Mouse (Mus musculus): ENCODE results near the gene Myh10. TPM values are rescaled to one million over a fixed set of nuclear protein-coding genes. Genes with fewer than 3 reads are reported as not detected.

Gene Myh10
- total RNA-seq (2021) = 100 to 1,000 TPM; 248 to 255 TPM

GRCm38 (mm10) chr11:68691321-68692009, at the start of gene Myh10:
Gene Myh10 (plus strand): TSS chr11:68691559.
- intact Hi-C loops (cut with DNase I) = loop anchor here (5.0 to 10.0 kb wide), 3 partner anchors 109 to 207 kb away; no protein-coding TSS in a partner anchor

DNA sequence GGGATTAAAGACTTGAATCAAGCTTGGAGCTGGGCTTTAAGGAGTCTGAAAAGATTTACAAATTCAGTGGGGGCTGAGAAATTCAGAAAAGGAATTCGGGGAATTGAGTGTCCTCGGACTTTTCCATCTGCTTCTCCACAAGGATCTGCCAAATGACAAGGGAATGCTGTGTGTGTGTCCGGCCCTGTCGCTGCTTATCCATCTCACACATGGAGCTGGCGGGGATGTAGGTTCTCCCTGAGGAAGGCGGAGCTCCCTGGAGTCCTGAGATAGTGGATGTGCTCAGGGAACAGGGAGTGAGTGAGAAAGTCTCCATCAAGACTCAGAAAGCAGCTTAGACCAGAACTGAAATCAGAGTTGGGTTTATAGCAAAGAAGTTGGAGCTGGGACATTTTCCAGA, 46.6 kb upstream of the Myh10 start:
- intact Hi-C loops (cut with DNase I) = no loop called here
- no peak for DNase-seq

More at GRCm38 (mm10) chr11:68691321-68692009, at the start of gene Myh10:
- DNase-seq = peak; percentile 100

DNA sequence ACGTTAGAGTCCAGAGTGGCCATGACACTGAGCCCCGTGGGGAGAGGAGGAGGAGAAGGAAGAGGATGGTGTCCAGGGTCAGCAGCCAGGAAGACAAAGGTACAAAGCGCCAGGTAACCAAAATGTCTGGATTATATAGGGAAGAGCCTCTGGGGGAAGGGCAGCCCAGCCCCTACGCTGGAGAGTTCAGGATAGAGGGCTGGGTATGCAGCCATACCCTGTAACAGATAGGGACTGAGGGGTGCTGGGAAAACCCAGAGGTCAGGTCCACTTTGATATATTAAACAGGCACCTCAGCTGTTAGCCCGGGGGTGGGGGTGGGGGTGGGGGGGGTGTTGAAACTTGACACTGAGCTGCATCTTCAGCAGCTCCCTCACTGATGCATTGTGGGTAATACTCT, 43.6 kb upstream of the Myh10 start:
- intact Hi-C loops (cut with DNase I) = no loop called here
- no peak for DNase-seq

GRCm38 (mm10) chr11:68648385-68649148, 42.8 kb upstream of the Myh10 start:
- intact Hi-C loops (cut with DNase I) = no loop called here
- DNase-seq = no peak

GRCm38 (mm10) chr11:68651518-68651917, 39.8 kb upstream of the Myh10 start:
- intact Hi-C loops (cut with DNase I) = no loop called here
- no peak for DNase-seq

DNA sequence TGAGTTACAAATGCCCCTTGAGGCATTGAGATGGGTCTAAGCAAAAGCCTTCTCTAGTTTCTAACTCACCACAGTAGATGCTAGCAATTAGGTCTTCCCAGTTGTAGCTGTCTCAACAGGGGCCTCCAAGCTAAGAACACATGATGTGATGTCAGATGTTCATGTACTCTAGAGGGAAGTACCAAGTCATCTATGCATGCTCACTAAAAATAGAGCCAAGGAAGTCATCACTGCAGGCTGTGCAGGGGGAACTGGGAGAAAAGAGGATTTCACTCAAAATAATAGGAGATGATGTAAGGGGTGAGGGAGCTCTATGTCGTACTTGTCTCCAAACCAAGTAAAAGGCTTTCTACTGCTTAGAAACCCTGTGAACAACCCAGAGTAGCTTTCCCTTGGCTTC, 35.8 kb upstream of the Myh10 start:
- intact Hi-C loops (cut with DNase I) = no loop called here
- no peak for DNase-seq

GRCm38 (mm10) chr11:68656887-68657685, 34.3 kb upstream of the Myh10 start:
- intact Hi-C loops (cut with DNase I) = no loop called here
- DNase-seq = no peak

GRCm38 (mm10) chr11:68657811-68658210, 33.5 kb upstream of the Myh10 start:
- intact Hi-C loops (cut with DNase I) = no loop called here
- peak; percentile 48 for DNase-seq

- no peak for DNase-seq
- intact Hi-C loops (cut with DNase I) = no loop called here
Measured at GRCm38 (mm10) chr11:68665331-68665730, 26.0 kb upstream of the Myh10 start.

GRCm38 (mm10) chr11:68666210-68666609, 25.1 kb upstream of the Myh10 start:
- no peak for DNase-seq
- intact Hi-C loops (cut with DNase I) = no loop called here

DNA sequence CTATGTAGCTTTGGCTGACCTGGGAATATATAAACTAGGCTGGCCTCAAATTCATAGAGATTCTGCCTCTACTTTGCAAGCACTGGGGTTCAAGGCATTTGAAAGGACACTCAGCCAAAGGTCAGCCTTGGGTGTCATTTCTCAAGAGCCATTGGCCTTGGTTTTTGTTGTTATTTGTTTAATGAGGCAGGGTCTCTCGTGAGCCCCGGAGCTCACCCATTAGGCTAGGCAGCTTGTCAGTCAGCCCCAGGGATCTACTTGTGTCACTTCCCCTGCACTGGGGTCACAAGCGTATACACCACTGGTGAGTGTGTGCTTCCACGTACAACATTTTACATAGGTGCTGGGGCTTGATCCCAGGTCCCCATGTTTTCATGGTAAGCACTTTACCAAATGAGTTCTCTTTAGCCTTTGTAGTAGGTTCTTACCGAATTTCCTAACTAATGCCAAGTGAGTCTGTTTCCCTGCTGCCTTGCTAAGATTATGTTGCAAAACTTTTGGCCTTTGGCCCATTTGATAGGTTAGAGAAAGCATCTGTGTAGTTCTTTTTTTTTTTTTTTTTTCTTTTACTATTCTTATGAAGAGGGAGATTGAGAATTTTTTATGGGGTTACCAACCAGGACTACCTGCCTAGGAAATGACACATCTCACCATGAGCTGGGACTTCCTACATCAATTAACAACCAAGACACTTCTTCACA, 18.9 kb upstream of the Myh10 start:
- DNase-seq = no peak
- intact Hi-C loops (cut with DNase I) = no loop called here

DNA sequence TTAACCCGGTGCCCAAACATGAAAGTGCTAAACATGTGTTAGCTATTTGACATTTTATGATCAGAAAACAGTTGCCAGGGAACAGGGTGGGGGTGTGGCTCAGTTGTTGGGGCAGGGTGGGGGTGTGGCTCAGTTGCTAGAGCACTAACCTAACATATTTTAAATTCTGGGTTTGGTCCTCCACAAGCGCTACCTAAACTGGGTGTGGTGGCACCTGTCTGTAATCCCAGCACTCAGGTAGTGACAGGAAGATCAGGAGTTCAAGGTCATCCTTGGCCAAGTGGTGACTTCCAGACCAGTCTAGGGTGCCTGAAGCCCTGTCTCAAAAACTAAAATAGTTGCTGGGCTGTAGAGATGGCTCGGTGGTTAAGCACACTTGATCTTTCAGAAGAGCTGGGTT, 17.3 kb upstream of the Myh10 start:
- DNase-seq = no peak
- intact Hi-C loops (cut with DNase I) = no loop called here

DNA sequence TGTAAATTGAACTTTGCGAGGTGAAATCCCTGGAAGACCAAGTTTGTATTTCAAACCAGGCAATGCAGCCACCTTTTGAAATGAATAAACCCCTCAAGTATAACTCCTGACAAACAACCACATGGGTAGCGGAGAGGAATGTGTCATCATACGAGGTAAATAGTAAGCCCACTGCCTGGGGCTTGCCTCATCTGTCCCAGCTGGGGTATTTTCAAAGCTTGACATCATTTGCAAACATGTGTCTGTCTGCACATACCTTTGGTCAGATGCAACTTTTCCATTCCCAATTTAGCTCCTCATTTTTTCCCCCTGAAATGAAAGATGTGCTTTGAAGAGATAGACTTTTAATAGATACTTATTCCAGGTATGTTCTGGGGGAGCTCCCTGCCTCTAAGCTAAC, 16.7 kb upstream of the Myh10 start:
- intact Hi-C loops (cut with DNase I) = no loop called here
- DNase-seq = no peak

DNA sequence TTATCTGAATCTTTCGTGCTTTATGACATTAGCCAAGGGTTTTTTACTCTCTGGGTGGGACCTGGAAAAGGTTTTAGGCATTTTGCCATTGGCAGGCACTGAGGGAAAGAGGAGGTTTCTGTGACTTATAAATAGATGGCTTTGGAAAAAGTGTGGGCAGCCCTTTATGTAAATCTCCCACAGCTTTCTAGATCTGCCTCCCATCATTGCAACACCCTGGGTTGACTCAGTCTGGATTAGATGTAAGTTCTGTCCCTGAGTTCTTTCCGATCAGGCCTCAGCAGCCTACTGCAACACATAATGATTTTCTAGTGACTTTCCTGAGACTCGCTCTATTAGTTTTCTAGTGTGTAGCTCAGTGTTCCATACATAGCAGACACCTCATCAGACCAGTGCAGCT, 16.1 kb upstream of the Myh10 start:
- intact Hi-C loops (cut with DNase I) = no loop called here
- no peak for DNase-seq

DNA sequence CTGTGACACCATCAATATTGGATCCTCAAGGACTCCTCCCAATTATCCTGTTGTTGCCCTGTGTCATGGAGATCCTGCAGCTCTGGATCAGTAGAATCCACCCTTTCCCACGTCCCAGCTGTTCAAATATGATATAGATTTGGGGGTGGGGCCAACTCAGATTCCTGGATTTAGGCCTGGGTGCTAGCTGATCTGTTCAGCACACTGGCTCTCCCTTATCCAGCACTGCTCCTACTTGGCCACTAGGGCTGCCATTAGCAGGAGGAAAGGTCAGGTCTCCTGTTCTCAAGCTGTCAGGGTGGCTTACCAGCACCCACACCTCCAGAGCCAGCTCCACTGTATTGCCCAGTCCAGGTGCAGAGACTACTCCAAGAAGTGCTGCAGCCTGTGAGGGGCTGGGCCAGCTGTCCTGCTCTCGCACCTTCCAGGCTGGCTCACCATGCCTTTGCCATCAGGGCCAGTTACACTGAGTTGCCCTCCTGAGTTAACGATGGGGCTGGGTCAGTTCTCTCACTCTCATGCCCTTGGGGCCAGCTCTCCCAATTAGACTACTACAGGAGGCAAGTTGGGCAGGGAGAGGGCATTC, 10.0 kb upstream of the Myh10 start:
- intact Hi-C loops (cut with DNase I) = no loop called here
- no peak for DNase-seq

DNA sequence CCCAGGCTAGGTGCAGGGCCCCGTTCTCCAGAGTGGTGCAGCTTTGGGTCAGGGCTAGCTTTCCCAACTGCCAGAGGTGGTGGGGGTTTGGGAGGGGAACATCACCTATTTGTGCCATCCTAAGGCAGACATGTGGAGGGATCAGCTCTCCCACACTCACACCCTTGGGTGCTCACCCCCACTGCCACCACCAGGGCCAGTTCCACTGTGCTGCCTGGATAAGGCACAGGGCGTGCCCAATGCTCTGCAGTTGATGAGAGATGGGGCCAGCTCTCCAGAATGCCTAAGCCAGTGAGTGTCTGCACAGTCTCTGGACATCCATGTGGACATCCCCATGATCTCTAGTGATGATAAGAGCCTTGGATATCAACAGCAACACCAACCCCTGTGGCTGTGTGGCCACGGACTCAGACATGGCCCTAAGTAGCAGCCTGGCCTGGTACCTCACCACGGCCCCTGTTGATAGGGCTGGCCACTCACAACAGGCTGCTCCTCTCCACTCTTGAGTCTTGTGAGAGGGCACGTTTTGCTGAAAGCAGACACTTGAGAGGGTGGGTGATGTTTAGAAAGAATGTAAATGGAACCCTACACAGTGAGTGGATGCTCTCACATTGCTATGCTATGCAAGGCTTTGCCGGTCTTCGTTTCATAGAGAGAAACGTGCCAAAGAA, 9.1 kb upstream of the Myh10 start:
- intact Hi-C loops (cut with DNase I) = no loop called here
- no peak for DNase-seq

DNA sequence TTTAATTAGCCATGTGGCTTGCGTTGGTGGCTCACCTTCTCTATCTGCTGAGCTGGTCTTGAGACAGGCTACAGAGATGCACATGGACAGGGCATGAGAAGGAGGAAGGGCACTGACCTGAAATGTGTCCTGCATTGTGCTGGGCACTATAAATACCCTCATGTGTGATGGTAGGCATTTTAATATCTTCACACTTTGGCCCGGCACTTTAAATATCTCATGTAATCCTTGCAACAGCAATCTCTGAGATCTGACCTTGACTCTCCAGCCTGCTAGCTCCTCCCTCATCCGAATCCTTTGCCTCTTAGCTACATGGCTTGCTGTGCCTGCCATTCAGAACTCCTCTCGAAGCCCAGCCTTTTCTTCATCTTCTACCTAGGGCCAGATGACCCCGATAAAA, 5.4 kb upstream of the Myh10 start:
- no peak for DNase-seq
- intact Hi-C loops (cut with DNase I) = no loop called here

DNA sequence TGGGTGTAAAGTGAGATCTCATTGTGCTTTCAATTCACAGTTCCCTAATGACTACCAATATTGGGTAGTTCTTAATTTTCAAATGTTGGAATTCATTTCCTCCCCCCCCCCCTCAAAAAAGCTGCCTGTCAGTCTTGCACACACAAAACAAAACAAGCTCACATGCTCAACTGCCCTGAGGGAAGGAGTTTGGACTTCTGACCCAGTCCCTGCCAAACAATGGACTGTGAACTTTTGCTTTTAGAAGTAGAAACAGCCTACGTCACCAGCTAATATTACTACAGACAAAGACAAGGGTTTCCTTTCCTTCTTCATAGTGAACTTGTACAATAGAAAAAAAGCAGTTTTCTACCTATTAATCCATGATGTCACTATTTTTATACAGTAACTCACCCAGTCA, 2.1 kb upstream of the Myh10 start:
- no peak for DNase-seq
- intact Hi-C loops (cut with DNase I) = no loop called here

- intact Hi-C loops (cut with DNase I) = loop anchor here (5.0 to 10.0 kb wide), 3 partner anchors 108 to 206 kb away; no protein-coding TSS in a partner anchor
- no peak for DNase-seq
Measured at GRCm38 (mm10) chr11:68690465-68690864, 894 bp upstream of the Myh10 start.

Data from left cerebral cortex, postnatal 4 days (tissue).